Mouse (Mus musculus) lung, postnatal 10 days (tissue): Measurements from ENCODE around the gene Ly6g5c.
A peak's percentile ranks its signal among the peaks of the same experiment; 100 is the strongest.
"Not testable (repeated sequence)": the region's sequence is repeated elsewhere in the genome, so short reads cannot be mapped to it uniquely, and the experiment has no call there.

Experiments
- DNase-seq: peaks from one replicate; pipeline ENCODE4 v3.0.0; 2021

The Ly6g5c gene

DNA sequence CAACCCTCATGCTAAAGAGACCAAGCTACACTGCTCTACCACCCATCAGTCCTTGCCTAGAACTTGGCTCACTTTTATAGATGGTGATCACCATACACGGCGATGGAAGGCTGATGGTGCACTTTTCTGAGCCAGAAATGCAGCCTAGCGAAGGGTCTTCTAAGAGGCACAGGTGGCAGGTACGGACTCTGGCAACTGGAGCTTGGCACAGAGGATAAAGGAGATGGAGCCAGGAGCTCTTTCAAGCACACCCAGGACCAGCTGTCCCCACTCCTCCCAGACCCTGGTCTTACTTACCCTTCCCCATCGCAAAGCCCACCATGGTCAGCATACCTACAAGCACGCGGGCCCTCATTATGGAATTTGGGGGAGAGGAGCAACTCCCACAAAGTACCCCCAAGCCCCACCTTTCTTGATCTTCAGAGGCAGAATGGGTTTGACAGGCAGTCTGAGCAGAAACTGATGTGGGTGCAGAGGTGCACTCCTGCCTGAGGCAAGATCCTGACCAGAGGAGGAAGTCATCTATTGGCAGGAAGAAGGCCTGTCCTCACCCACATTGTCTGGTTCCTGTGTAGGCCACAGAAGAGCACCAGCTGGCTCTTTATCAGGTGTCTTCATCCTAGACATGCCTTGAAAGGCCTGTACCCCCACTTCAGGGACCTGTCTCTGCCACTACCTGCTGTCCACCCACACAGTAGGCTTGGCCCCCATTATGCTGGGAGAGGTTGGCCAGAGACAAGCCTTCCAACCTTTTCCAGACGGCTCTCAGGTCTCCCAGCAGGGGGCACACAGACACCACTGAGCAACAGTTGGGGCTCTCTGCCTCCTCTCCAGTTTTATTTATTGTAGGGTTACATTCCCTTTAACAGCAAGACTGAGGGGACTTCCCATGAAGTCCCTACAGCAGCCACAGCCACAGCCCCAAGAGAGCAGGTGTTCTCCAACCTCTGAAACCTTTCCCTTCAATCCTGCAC, 7.3 kb downstream of the Ly6g5c start, which contains the start of gene Ly6g5b:
Gene Ly6g5b, minus strand, starts transcription at position 383 of the 974 bp plus-strand sequence.
- peak; percentile 56 for DNase-seq

DNA sequence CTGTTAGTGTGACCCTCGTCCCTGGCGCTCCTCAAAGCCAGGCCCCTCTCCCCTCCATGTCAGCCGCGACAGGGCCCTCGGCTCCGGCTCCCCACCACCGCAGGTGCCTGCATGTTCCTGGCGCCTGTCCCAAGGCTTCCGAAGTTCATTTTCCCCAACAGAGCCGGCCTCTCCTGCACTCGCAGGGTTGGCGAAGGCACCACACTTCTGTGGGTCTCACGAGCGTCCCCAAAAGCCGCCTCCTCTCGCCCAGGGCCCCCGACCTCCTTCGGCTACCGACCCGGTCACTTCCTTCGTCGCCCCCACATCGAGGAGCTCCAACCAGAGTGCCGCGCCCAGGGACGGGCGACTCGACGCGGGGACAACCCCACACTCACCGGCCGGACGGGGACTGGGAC, 12.7 kb downstream of the Ly6g5c start:
- peak; percentile 55 for DNase-seq

DNA sequence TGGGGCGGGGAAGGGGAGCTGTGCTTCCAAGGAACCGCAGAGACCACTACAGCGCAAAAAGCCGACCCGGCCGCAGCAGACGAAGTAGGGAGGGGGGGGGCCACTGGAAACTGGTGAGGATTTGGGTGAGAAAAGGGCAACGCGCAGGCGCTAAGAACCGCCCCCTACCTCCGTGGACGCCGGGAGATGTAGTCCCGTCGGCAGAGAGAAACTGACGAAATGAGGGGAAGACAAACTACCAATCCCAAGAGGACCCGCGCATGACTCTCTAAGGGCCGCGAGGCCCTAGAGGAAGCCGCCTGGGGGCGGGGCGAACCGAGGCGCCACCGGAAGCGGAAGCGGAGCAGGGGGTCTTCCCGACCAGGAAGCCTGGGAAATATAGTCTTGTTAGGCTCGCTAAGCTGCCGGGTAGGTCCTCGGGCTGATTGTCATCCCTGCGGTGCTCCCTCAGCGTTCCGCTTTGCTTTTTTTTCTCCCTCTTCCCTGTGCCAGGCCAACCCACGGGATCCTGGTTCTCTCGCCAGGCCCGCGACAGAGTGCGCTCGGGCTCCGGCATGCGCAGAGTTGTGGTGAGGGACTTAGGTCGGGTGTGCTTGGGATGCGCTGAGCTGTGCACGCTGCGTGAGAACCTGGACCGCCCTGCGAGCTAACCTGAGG, 13.2 kb downstream of the Ly6g5c start, which contains the start of gene Gpank1:
Gene Gpank1, plus strand, starts transcription at position 313 of the 657 bp plus-strand sequence.
- DNase-seq = peak; percentile 99

DNA sequence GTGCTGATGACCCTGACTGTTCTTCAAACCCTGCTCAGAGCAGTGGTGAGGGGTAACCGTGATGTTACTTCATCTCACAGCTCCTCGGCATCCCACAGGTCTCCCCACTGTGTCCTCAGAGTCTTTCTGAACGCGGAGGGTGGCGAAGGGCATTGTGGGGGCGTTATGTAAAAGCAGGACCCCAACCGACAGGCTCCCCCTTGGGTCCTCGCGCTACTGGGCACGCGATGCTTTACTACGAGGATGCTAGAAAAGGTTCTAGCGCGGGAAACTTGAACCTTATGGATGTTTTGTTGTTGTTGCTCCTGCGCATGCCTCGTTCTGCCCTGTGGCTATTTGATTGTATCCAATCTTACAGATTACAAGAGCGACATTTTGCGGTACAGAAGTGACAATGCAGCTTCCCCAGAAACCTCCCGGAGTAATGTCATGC, 13.8 kb downstream of the Ly6g5c start, which contains the start of gene Csnk2b:
Gene Csnk2b, minus strand, starts transcription at position 183 of the 433 bp plus-strand sequence.
- peak; percentile 78 for DNase-seq

DNA sequence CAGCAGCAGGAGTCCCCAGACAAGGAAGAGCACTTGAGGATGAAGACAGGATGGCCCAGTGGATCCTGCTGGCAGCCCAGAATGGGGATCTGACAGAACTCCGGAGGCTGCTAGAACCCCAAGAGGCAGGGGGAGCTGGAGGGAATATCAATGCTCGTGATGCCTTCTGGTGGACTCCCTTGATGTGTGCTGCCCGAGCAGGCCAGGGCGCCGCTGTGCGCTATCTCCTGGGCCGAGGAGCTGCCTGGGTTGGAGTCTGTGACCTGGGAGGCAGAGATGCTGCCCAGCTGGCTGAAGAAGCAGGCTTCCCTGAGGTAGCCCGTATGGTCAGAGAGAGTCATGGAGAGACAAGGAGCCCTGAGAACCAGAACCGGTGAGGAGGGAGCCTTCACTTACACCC, 15.2 kb downstream of the Ly6g5c start:
- not testable (repeated sequence) for DNase-seq

DNA sequence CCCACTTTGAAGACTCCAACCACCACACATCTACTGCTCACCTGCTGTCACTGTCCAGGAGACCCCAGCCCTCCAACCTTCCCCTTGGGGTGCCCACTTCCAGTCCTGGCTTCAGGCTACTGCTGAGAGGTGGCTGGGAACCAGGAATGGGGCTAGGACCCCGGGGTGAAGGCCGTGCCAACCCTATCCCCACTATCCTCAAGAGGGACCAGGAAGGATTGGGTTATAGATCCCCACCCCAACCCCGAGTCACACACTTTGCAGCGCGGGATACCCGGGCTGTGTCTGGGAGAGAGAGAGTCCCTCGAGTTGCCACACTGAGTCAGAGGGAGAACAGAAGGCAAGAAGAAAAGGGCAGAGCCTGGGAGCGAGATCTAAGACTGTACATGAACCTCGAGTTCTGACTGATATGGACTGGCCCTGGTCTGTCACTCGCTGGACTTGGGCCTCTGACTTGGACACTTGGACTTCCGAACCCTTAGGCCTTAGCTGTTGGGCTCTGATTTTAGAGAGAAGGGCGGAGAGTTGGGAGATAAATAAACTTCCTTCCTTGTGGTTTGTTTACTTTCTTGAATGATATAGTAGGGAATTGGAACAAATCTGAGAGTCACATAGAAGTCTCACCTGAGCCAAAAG, 16.3 kb downstream of the Ly6g5c start:
- not testable (repeated sequence) for DNase-seq

DNA sequence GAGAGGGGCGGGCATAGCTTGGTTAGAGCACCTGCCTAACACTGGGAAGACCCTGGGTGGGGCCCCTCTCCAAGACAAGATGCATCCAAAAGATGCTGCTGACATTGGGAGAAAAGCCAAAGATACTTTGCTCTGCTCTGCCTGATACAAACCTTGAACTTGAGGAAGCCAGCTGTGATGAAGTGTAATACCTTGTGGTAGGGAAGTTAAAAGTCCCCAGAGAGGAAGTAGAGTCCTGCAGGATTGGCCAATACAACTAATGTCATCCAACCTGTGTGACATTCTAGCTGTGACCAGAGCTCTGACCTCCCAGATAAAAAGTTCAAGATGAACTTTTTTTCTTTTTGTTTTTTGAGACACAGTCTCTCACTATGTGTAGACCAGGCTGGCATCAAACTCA, 17.0 kb downstream of the Ly6g5c start:
- no peak for DNase-seq

DNA sequence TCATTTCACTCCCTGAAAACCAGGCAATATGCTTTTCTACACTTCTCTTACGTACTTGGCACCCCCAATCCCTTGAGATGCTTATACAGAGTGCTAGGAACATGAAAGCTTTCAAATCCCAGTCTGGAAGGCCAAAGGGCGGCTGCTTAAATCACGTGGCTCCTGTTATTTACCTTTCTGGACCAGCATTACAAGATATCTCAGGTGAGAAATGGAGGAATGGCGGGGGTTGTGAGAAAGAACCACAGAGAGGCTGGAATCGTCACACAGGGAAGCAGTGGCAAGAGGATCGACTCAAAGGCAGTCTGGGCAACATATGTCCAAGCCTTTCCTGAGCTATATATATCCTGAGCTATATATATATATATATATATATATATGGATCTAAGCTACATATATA, 17.5 kb downstream of the Ly6g5c start:
- DNase-seq = no peak

DNA sequence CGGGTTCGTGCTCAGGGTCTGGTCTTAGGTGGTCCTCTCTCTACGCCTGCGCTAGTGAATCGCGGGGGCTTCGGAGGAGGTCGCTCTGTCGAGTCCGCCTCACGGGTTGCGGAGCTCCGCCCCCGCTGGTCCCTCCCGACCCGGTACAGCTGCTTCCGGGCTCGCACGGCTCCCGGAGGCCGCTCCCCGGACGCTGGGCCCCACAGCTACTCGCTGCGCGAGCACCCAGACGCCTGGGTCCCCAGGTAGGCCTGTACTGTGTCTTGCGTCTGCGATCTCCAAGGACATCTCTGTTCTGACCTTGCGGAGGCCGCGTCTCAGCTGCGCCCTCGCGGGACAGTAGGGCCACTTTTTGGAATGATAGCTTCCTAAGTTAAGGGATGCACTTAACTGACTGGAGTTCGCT, 18.1 kb downstream of the Ly6g5c start, which contains the start of gene D17H6S53E:
Gene D17H6S53E, plus strand, starts transcription at position 168 of the 406 bp plus-strand sequence.
- DNase-seq = peak; percentile 84

DNA sequence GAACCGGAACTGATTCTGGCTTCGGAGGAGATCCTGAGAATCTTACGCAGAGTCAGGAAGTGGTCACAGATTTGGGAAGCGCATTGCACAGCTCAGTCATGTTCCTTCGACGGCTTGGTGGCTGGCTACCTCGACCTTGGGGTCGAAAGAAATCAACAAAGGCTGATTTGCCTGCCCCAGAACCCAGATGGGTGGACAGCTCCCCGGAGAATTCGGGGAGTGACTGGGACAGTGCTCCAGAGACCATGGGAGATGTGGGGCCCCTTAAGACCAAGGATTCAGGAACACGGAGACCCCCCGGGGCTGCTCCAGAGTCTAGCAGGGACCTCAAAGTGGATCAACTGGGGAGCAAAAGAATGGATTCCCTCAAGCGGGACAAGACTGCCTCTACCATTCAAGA, 18.9 kb downstream of the Ly6g5c start:
- DNase-seq = no peak

DNA sequence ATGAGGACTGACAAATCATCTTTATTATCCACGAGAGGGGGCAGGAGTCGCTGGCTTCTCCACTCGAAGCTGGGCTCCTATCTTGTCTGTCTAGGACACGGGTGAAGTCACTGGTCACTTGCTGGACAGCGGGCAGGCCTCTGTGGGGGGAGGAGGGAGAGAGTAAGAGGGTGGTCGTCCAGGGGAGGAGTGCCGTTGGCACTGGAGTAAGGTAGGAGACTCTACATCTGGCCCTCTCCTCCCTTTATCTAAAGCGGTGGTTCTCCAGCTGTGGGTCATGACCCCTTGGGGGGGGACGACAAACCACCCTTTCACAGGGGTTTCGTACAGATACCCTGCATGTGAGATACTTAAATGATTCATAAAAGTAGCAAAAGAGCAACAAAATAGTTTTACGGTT, 20.9 kb downstream of the Ly6g5c start:
- DNase-seq = no peak

DNA sequence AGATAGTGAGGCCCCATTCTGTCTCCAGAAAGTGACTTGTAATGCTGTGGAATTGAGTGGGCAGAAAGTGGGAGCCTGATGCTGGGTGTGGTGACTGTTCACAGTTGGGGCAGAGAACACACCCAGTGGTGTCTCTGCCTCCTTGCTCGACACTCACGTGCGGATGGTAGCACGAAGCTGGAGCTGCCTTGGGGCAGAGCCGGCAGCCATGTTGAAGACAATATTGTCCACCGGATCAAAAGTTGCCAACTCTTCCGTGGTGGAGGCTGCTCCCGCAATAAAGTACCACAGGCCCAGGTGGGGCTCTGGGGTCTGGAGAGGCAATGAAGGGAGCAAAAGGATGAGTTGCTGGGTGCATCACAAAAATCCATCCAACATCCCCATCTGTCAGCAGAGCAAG, 23.0 kb downstream of the Ly6g5c start:
- DNase-seq = no peak

DNA sequence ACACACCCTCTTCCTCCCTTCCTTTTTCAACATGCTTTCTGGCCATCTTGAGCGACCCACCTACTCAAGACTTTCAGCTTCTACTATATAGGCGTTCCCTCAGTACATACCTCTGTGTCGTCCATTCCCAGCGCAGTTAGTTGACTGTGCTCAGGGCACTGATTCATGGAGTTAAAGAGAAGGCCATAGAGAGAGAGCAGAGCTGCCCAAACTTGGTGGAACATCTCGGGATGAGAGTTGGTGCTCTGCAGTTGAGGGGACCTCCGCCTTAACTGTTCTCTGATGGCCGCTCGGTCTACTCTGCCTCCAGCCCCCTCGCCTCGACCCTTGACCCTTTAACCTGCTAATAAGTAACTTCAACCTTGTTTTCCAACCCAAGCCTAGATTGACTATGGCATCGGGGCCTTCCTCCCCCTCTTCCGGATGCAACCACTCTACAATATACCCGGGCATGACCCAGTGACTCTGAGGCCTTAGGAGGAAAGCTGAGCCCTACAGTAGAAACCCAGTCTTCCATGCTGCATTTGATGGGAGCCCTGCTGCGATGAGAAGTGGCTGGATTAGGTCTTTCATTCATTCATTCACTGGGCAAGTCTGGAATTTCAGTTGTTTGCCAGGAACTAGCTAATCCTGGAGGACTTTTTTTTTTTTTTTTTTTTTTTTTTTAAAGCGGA, 23.6 kb downstream of the Ly6g5c start, which contains the start of gene Apom:
Gene Apom, minus strand, starts transcription at position 551 of the 674 bp plus-strand sequence.
- no peak for DNase-seq

DNA sequence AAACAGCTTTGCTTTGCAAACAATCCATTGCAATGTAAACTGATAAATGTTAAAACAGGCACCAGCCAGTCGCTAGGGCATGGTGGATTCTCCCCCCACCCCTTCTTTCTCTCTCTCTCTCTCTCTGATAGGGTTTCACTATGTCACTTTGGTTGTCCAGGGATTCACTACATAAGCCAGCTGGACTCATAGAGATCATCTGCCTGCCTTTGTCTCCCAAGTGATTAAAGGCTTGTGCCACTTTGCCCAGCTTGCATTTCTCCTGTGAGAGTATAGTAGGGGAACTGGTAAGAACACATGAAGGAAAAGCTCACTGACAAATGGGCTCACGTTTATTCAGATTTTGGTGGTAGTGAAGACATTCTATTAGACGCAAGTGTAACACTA, 24.1 kb downstream of the Ly6g5c start:
- DNase-seq = no peak

DNA sequence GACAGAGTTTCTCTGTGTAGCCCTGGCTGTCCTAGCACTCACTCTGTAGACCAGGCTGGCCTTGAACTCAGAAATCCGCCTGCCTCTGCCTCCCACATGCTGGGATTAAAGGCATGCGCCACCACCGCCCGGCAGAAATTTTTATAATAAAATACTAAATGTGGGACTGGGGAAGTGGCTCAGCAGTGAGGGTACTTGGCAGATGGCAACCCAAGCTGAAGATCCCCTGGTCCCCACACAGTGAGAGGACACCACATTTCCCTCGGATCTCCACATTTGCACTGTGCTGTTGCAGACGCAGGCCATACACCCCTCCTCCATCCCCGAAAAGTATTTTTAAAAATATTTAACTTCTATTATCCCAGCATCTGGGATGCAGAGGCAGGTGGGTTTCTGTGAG, 25.4 kb downstream of the Ly6g5c start:
- no peak for DNase-seq

DNA sequence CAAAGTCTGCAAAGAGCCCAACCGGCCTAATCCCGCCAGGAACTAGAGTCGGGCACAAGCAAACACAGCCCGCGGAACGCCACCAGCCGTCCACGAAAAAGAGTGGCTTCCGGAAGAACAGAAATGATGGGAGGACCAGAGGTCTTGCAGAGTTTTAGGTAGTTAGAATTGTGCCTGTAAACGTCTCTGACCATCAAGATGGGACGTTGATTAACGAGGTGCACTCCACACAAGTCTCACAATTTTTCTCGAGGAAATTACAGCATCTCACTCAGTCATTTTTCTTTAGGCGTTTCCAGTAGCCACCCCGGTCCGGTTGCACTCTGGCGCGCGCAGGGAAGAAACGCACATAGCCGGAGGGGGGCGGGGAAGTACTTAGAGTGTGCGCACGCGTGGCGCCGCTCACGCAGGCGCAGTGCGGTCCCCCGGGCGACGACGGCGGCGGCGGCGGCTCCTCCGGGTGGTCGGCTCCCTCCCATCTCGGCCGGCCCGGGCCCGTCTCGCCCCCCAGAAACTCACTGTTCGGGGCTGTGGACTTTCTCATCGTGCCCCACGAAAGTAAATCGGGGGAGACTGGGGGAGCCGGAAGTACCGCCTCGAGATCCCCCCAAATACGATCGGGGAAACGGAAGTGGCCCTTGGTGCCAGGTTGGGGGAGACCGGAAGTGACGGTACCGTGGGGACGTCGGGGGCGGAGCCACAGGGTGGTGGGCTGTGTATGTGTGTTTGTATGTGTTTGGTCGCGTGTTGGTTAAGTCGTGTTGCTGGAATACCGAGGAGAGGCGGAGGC, 26.9 kb downstream of the Ly6g5c start, which contains the start of gene Bag6:
Gene Bag6, plus strand, starts transcription at position 378 of the 790 bp plus-strand sequence.
- DNase-seq = peak; percentile 96

DNA sequence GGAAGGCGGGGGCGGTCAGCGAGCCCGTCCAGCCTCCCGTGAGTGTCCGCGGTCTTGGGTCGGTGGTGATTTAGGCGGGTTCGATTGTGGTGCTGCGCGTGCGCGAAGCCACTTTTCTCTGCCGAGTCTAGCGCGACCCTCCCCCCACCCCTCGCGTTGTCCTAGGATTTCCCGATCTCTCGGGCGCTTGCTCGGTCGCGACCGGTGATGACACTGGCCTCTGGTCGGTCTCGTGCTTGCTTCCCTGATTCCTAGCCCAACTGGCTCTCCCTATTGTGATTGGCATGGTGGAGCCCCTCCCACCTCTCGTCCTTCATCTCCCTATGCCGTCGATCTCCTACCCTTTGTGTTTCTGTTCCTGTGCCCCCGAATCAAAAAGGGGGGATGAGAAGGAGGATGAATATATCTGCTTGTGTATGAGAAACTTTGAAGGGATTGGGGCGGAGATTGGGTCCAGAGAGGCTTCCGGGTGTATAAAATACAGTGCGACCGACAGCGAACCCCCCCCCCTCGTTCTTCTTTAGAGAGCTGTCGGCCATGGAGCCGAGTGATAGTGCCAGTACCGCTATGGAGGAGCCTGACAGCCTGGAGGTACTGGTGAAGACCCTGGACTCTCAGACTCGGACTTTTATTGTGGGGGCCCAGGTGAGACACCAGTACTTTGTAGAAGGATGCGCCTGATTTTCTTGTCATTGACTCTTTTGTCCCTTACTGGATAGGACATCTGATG, 27.7 kb downstream of the Ly6g5c start:
- no peak for DNase-seq

DNA sequence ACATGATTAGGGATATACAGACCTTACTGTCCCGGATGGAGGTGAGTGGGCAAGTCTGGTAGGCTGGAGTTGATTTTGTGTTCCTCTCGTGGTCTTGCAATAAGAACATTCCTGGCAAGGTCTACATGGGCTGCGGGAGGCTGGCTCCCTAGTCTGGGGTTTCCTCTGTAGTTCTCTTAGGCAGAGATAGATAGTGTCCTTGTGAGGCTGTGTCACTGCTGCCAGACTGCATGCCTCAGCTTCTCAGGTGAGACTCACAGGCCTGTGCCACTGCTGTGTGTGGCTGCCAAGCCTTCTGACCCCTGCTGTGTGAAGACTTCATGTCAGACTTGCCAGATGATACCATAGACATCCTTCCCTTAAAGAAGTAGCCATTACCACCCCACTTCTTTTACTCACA, 31.2 kb downstream of the Ly6g5c start:
- DNase-seq = no peak

DNA sequence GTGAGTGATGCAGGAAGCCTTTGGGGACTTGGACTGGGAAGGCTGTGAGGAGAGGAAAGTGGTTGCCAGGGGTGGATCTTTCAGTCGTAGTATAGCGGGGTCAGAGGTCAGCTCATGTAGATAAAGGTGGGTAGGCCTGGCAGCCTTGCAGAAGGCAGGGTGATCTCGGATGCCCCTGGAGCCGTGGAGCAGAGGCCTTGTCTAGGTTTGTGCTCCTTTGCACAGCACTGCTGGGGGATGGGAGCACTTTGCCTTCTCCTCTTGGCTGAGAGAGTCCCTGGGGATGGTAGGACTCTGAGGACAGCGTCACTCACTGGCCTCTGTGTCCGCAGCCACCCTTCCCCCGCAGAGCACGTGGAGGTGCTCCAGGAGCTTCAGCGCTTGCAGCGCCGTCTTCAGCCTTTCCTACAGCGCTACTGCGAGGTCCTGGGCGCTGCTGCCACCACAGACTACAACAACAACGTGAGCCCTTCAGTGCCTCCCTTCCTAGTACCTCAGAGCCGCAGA, 32.5 kb downstream of the Ly6g5c start:
- DNase-seq = no peak

DNA sequence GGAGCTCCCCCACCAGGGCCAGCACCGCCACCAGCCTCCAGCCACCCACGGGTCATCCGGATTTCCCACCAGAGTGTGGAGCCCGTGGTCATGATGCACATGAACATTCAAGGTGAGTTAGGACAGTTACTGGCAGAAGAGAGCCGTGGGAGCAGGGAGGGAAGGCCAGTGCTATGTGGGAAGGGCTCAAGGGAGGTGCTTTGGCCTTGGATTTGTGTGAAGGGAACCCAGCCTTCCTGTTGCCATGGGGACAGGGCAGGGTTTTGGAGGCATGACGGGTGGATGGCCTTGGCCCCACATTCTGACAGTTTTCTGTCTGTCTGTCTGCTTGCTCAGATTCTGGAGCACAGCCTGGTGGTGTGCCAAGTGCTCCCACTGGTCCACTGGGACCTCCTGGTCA, 33.9 kb downstream of the Ly6g5c start:
- DNase-seq = no peak

DNA sequence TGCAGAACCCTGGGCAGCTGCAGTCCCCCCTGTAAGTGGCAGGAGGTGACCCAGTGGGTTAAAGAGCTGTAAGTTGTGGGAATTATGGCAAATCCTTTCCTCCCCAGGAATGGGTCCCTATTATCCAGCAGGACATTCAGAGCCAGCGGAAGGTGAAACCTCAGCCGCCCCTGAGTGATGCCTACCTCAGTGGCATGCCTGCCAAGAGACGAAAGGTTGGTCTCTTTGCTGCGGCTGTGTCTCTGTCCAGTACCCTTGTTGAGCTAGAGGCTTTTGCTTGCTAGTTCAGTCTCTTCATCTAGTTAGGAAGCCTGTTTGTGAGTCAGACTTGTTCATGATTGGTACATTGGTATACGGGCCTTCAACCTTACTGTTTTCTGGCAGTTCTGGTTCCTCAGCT, 38.1 kb downstream of the Ly6g5c start:
- no peak for DNase-seq
